Mouse (Mus musculus) midbrain, embryonic 10.5 days (tissue): ENCODE results near the gene Amy2a3. TPM values are rescaled to one million over a fixed set of nuclear protein-coding genes. Genes with fewer than 3 reads are reported as not detected.
"Not testable (repeated sequence)": the region's sequence is repeated elsewhere in the genome, so short reads cannot be mapped to it uniquely, and the experiment has no call there.

Experiments used
- DNase-seq: peaks from one replicate; pipeline ENCODE4 v3.0.0-alpha.2; 2017; ENCODE audit warnings: low spot score
- H3K27ac ChIP-seq: fragments of 300-500 bp; sonication (generic); replicated peaks from 2 replicates; pipeline ENCODE4 v1.5.1; 2016; ENCODE audit warnings: mild to moderate bottlenecking
- H3K27me3 ChIP-seq: fragments of 300-500 bp; sonication (generic); 2 replicates; pipeline ENCODE4 v1.6.1; 2016; ENCODE audit warnings: low read depth, mild to moderate bottlenecking; ENCODE audit not compliant: poor library complexity, severe bottlenecking
- H3K36me3 ChIP-seq: fragments of 300-500 bp; sonication (generic); 2 replicates; pipeline ENCODE4 v1.6.1; 2016; ENCODE audit warnings: mild to moderate bottlenecking, moderate library complexity
- H3K4me1 ChIP-seq: fragments of 300-500 bp; sonication (generic); 2 replicates; pipeline ENCODE4 v1.6.1; 2016
- H3K4me3 ChIP-seq: fragments of 300-500 bp; sonication (generic); 2 replicates; pipeline ENCODE4 v1.5.1; 2016; ENCODE audit warnings: mild to moderate bottlenecking, moderate library complexity
- H3K9me3 ChIP-seq: fragments of 300-500 bp; sonication (generic); replicated peaks from 2 replicates; pipeline ENCODE4 v1.6.1; 2016; ENCODE audit warnings: mild to moderate bottlenecking
- WGBS: fragments of 180-500 bp; shearing (Covaris S2); methylation state at CpG from one replicate; pipeline ENCODE4 v1.1.7; 2016; 5-methylcytosine and 5-hydroxymethylcytosine counted together
- polyA plus RNA-seq: library from polyadenylated mRNA; unstranded; fragments of >200 nt; fragmentation: Nextera tagmentation; extraction: Ambion mirVana; gene quantifications from 2 replicates; pipeline ENCODE4 v1.2.1, GENCODE M21; 2016

Amy2a3 gene
- 0.12 TPM in 1 of 2 replicates, not detected in the other for polyA plus RNA-seq

- H3K27me3 ChIP-seq, H3K4me1 ChIP-seq, H3K9me3 ChIP-seq, H3K27ac ChIP-seq, H3K4me3 ChIP-seq, H3K36me3 ChIP-seq, DNase-seq: not testable (repeated sequence)
- no CpG with 5 or more reads among the region's 4 CpGs for WGBS
These were observed at the start of gene Amy2a3 for GRCm38 (mm10) chr3:113323952-113324351. Amy2a3 (minus strand) TSS chr3:113324052.

DNA sequence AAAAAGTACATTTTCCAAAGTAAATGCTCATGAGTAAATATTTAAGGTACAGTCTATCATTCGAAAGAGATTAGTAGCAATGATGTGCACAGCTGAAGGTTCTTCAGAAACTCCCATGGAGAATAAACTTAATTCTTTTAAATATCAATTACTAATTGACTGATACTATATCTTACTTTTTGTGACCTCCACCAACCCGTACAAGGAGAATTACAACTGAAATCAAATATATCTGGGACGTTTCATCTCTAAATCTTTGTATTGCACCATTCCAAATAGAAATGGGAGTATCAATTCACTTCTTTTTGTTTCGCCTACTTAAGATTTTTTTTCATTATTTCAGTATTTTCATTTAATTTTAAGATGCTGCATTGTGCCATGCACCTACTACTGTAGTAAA is 32.7 kb upstream of the Amy2a3 start, which contains the start of gene Amy2a2:
Gene Amy2a2 (minus strand): TSS at position 101 of the 400 bp plus-strand sequence.
- H3K27me3 ChIP-seq, H3K4me1 ChIP-seq, H3K36me3 ChIP-seq, H3K9me3 ChIP-seq, DNase-seq, H3K4me3 ChIP-seq, H3K27ac ChIP-seq: not testable (repeated sequence)
- WGBS, result no CpG with 5 or more reads among the region's 4 CpGs

DNA sequence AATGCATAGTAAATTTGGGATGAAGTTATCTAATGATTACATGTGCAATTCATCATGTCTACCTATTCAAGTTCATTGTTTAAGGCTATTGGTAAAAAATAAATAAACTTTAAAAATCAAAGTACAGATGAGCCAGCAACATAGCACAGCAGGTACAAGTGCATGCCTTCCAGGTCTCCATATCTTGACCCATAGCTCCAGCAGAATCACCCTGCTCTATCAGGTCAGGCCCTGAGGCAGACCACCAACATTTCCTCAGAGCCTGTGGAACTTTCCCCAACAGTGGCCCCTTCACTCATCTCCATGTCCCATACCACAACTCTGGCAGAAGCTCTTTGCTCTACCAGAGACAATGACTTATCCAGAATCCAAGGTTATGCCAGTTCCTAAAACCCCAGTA is 21.6 kb upstream of the Amy2a3 start:
- H3K36me3 ChIP-seq, H3K9me3 ChIP-seq, H3K27ac ChIP-seq, H3K4me1 ChIP-seq, H3K4me3 ChIP-seq, DNase-seq, H3K27me3 ChIP-seq: not testable (repeated sequence)

DNA sequence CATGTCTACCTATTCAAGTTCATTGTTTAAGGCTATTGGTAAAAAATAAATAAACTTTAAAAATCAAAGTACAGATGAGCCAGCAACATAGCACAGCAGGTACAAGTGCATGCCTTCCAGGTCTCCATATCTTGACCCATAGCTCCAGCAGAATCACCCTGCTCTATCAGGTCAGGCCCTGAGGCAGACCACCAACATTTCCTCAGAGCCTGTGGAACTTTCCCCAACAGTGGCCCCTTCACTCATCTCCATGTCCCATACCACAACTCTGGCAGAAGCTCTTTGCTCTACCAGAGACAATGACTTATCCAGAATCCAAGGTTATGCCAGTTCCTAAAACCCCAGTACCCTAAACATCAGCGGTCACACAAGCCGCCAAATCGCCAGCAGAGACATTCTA is 10.9 kb downstream of the Amy2a3 start:
- not testable (repeated sequence) for H3K4me3 ChIP-seq, H3K36me3 ChIP-seq, H3K27ac ChIP-seq, H3K4me1 ChIP-seq, H3K27me3 ChIP-seq, DNase-seq, H3K9me3 ChIP-seq
- WGBS, result no CpG with 5 or more reads among the region's 3 CpGs

GRCm38 (mm10) chr3:113291349-113291748 is 32.5 kb downstream of the Amy2a3 start, which contains the start of gene Amy2a4:
Amy2a4 (minus strand) TSS chr3:113291449.
- not testable (repeated sequence) for H3K9me3 ChIP-seq, H3K4me1 ChIP-seq, H3K4me3 ChIP-seq, H3K27ac ChIP-seq, H3K36me3 ChIP-seq, DNase-seq, H3K27me3 ChIP-seq
- WGBS, result no CpG with 5 or more reads among the region's 4 CpGs

DNA sequence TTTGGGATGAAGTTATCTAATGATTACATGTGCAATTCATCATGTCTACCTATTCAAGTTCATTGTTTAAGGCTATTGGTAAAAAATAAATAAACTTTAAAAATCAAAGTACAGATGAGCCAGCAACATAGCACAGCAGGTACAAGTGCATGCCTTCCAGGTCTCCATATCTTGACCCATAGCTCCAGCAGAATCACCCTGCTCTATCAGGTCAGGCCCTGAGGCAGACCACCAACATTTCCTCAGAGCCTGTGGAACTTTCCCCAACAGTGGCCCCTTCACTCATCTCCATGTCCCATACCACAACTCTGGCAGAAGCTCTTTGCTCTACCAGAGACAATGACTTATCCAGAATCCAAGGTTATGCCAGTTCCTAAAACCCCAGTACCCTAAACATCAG is 43.6 kb downstream of the Amy2a3 start:
- H3K4me3 ChIP-seq, H3K27ac ChIP-seq, DNase-seq, H3K27me3 ChIP-seq, H3K4me1 ChIP-seq, H3K9me3 ChIP-seq, H3K36me3 ChIP-seq: not testable (repeated sequence)

DNA sequence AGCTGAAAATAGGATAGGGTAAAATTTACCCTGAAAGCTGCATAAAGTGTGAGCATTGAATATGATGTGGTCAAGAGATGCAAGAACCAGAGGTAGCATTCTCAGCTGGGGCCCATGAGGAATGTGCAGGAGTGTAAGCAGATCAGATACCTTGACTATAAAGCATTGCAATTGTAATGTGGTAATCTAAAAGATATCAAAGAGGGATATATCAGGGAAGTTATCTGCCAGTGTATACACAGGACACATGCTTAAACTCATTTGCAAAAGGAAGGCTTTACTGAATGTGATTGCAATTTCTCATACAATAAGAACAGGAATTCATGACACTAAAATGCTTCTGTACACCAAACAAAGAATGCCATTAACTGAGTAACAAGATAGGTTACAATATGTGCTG is 44.3 kb downstream of the Amy2a3 start:
- not testable (repeated sequence) for H3K9me3 ChIP-seq, H3K36me3 ChIP-seq, H3K27me3 ChIP-seq, DNase-seq, H3K4me3 ChIP-seq, H3K27ac ChIP-seq, H3K4me1 ChIP-seq

Other genes starting within 250 kb of the Amy2a3 start
- 0.14 and 0.36 TPM in 2 replicates for gene Amy2a5, start 65.2 kb downstream of the Amy2a3 start, polyA plus RNA-seq
- 0.12 TPM in 1 of 2 replicates, not detected in the other for gene Amy2a4, start 32.6 kb downstream of the Amy2a3 start, polyA plus RNA-seq
- gene Amy2a2, start 32.6 kb upstream of the Amy2a3 start, polyA plus RNA-seq, result 0.12 TPM in 1 of 2 replicates, not detected in the other
- not detected in 2 replicates for gene Amy2a1, start 208.4 kb upstream of the Amy2a3 start, polyA plus RNA-seq